Comparison of ENCODE assay signal across 10 mouse cellular contexts in the genomic region with DNA sequence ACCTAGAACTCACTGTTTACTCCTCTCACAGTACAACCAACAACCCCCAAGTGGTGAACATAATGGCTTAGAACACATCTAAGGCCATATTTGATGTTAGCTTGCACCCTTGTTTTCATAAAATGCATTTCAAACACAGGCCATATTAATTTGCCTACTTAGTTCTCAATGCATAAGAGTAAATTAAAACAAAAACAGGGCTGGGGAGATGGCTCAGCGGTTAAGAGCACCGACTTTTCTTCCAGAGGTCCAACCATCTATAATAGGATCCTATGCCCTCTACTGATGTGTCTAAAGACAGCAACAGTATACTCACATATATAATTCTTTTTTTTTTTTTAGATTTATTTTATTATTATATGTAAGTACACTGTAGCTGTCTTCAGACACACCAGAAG. TPM values are rescaled to one million over a fixed set of nuclear protein-coding genes. Genes with fewer than 3 reads are reported as not detected.
"Had no signal": no experiment of that assay in that cellular context is flagged by ENCODE, and none has a peak within 500 bp of the region (broad histone marks: within the 10 kb centered on the region; RNA-seq: fewer than 3 reads in every experiment).

No protein-coding gene starts in this region.

- H3K9me3 ChIP-seq: limb, embryonic 10.5 days; liver, embryonic 12.5 days; midbrain, embryonic 15.5 days had no signal

- H3K4me2 ChIP-seq: liver, embryonic 12.5 days; midbrain, embryonic 15.5 days had no signal

- H3K4me3 ChIP-seq: left cerebral cortex, adult 2 months; limb, embryonic 10.5 days; liver, embryonic 12.5 days; midbrain, embryonic 15.5 days had no signal

- ATAC-seq: liver, embryonic 12.5 days; liver, postnatal 0 days; midbrain, embryonic 15.5 days had no signal

- H3K9ac ChIP-seq: liver, embryonic 12.5 days; liver, postnatal 0 days; midbrain, embryonic 15.5 days had no signal

- H3K27me3 ChIP-seq: liver, embryonic 12.5 days; midbrain, embryonic 15.5 days had no signal

- DNase-seq: kidney, postnatal 25 days; liver, postnatal 0 days; lung, postnatal 36 days; right cerebral cortex, postnatal 14 days; thymus, postnatal 4 days had no signal

- H3K27ac ChIP-seq: left cerebral cortex, adult 2 months; limb, embryonic 10.5 days; liver, embryonic 12.5 days; midbrain, embryonic 15.5 days had no signal

RNA-seq across cellular contexts. Expression of a gene that starts 26.8 kb away (rescaled TPM):
- total RNA-seq: megakaryocyte progenitor cell, adult 5-6 weeks had no signal
